Mouse (Mus musculus): ENCODE results near the gene Aurka. TPM values are rescaled to one million over a fixed set of nuclear protein-coding genes. Genes with fewer than 3 reads are reported as not detected.

The Aurka gene
- polyA plus RNA-seq, 1 experiment from 2014 or later: 6.1 TPM

- WGBS (ENCODE audit: missing documents): 20% methylated on average over 13 of the region's 13 CpGs
- Histone ChIP-seq H3K36me3 (ENCODE audit: inconsistent target) (no peaks in the 10 kb centered on the region), H3K27ac (no peak overlapping the region), H3K79me2 (ENCODE audit: inconsistent target) (no peaks in the 10 kb centered on the region), H3K4me3 (ENCODE audit: inconsistent target) (no peak overlapping the region)
These were observed 41.2 kb downstream of the Aurka start for GRCm38 (mm10) chr2:172329179-172329578.

DNA sequence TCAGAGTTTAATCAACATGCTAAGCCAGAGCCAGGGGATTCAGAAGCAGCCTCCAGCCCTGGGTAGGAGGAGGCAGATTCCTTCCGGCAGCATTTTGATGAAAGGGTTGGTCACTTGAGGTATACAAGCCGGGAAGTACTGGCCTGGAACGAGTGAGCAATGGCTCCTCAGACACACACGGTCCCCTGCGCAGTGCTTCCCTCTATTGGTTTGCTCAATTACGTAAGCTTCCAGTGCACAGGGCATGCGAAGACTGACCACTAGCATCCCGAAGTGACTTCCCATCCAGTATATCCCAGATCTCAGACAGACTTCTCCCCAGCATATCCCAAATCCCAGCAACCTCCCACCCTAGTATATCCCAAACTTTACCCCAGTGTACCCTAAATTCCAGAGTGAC lies 42.1 kb downstream of the Aurka start:
- no peak overlapping the region for H3K4me3 ChIP-seq (ENCODE audit: inconsistent target)
- H3K36me3 ChIP-seq (ENCODE audit: inconsistent target): no peaks in the 10 kb centered on the region
- H3K79me2 ChIP-seq (ENCODE audit: inconsistent target): no peaks in the 10 kb centered on the region
- H3K27ac ChIP-seq: no peak overlapping the region
- WGBS (ENCODE audit: missing documents): 66% methylated on average over 8 of the region's 8 CpGs

DNA sequence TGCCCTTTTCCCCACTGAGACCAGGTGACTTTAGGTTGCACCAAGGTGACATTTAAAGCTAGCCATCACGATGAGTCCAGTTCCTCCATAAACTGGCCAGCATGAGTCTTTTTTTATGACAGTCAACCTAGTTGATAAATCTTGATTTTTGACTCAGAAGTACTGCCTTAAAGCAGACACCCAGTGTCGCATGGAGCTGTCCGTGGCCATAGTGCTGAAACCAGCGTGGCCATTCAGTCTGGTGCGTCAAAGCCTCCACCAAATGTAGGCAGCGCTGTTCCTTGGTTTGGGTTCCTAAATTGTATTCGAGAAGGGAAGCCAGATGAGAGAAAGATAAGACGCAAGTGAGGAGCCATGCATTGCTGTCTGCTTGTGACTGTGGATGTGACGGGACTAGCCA lies 49.5 kb downstream of the Aurka start:
- Histone ChIP-seq H3K27ac (no peak overlapping the region), H3K36me3 (ENCODE audit: inconsistent target) (no peaks in the 10 kb centered on the region), H3K79me2 (ENCODE audit: inconsistent target) (no peaks in the 10 kb centered on the region), H3K4me3 (ENCODE audit: inconsistent target) (no peak overlapping the region)
- WGBS (ENCODE audit: missing documents): 21% methylated on average over 9 of the region's 9 CpGs

DNA sequence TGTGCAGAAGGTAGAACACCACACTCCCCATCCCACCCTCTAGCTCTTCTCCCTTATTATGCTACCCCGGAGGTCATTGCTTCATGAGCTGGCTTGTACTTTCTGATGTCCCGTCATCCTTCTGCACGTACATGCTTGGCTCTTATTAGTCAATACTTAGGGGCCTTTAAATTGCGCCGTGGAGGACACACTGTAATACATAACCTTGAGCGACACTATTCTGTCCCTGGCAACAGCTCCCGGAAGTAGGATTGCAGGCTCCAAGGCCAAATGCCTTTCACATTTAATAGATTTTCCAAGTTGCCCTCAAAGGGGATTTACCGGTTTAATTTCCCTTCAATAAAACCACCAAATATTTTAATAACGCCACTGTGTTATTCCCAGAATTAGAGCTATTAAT lies 58.6 kb downstream of the Aurka start:
- no peaks in the 10 kb centered on the region for H3K36me3 ChIP-seq (ENCODE audit: inconsistent target)
- H3K4me3 ChIP-seq (ENCODE audit: inconsistent target): no peak overlapping the region
- WGBS (ENCODE audit: missing documents): 90% methylated on average over 9 of the region's 9 CpGs
- H3K27ac ChIP-seq: no peak overlapping the region
- H3K79me2 ChIP-seq (ENCODE audit: inconsistent target): no peaks in the 10 kb centered on the region

DNA sequence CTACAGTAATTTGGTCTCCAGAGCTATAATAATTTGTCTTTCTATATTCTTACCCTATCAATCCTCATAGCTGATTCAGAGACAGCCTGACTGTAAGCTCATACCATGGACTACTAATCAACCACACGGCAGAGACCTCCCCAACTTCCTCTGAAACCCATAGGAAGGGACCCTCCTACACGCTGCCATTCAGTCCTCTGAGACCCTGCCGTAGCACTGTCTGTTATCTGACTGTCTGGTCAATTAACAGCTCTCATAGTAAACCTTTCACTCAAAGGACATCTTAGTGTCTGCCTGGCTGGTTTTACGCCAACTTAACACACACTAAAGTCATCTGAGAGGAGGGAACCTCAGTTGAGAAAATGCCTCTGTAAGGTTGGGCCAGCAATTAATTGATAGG lies 63.8 kb downstream of the Aurka start:
- H3K79me2 ChIP-seq (ENCODE audit: inconsistent target): no peaks in the 10 kb centered on the region
- no peak overlapping the region for H3K27ac ChIP-seq
- WGBS (ENCODE audit: missing documents): 72% methylated on average over 4 of the region's 4 CpGs
- H3K36me3 ChIP-seq (ENCODE audit: inconsistent target): no peaks in the 10 kb centered on the region
- no peak overlapping the region for H3K4me3 ChIP-seq (ENCODE audit: inconsistent target)

Other genes starting within 250 kb of the Aurka start
- gene Mc3r, start 122.0 kb downstream of the Aurka start, polyA plus RNA-seq (2018): not detected in 3 replicates
- 7.8 to 11.4 TPM (median 8.2 TPM) in 3 replicates for gene Fam210b, start 25.0 kb downstream of the Aurka start, polyA plus RNA-seq (2018)
- gene Cstf1, start 146 bp upstream of the Aurka start, polyA plus RNA-seq (2018): 12.6 to 20.9 TPM (median 16.2 TPM) in 3 replicates
- 0.40 to 3.1 TPM (median 0.60 TPM) in 3 replicates for gene Cass4, start 23.3 kb upstream of the Aurka start, polyA plus RNA-seq (2018)
- 128 to 215 TPM (median 170 TPM) in 3 replicates for gene Rtf2, start 70.0 kb upstream of the Aurka start, polyA plus RNA-seq (2018)
- not detected in 3 replicates for gene Gcnt7, start 88.1 kb upstream of the Aurka start, polyA plus RNA-seq (2018)
- gene Fam209, start 102.0 kb upstream of the Aurka start, polyA plus RNA-seq (2018): 0.55 to 0.76 TPM in 2 of 3 replicates, not detected in the other
- gene Tfap2c, start 179.1 kb upstream of the Aurka start, polyA plus RNA-seq (2018): not detected in 3 replicates